Mouse (Mus musculus) neural tube, embryonic 11.5 days (tissue): ENCODE measurements around the gene Zfhx3. TPM values are rescaled to one million over a fixed set of nuclear protein-coding genes. Genes with fewer than 3 reads are reported as not detected.
A peak's percentile ranks its signal among the peaks of the same experiment; 100 is the strongest.

Experiments
- ATAC-seq: fragments of 200-750 bp; cut with Nextera tagmentation; 2 replicates; pipeline ENCODE4 v1.8.0; 2017; ENCODE audit warnings: moderate number of reproducible peaks, mild to moderate bottlenecking, moderate TSS enrichment, moderate library complexity; ENCODE audit not compliant: insufficient read depth, low FRiP score, low TSS enrichment
- DNase-seq: peaks from one replicate; pipeline ENCODE4 v3.0.0-alpha.2; 2015; ENCODE audit warnings: low spot score
- H3K27ac ChIP-seq: fragments of 300-500 bp; sonication (generic); 2 replicates; pipeline ENCODE4 v1.5.1; 2014; ENCODE audit warnings: low read depth, mild to moderate bottlenecking, low read length
- H3K27me3 ChIP-seq: fragments of 300-500 bp; sonication (generic); 2 replicates; pipeline ENCODE4 v1.6.1; 2014; ENCODE audit warnings: mild to moderate bottlenecking, low read length, mixed read lengths; ENCODE audit not compliant: control insufficient read depth, insufficient read depth
- H3K36me3 ChIP-seq: fragments of 300-500 bp; sonication (generic); 2 replicates; pipeline ENCODE4 v1.6.1; 2014; ENCODE audit warnings: mild to moderate bottlenecking, low read length, moderate library complexity, mixed read lengths; ENCODE audit not compliant: control insufficient read depth, insufficient read depth
- H3K4me1 ChIP-seq: fragments of 300-500 bp; sonication (generic); 2 replicates; pipeline ENCODE4 v1.6.1; 2014; ENCODE audit warnings: low read length, mixed read lengths; ENCODE audit not compliant: control insufficient read depth, insufficient read depth
- H3K4me2 ChIP-seq: fragments of 300-500 bp; sonication (generic); 2 replicates; pipeline ENCODE4 v1.6.1; 2014; ENCODE audit warnings: low read depth, mild to moderate bottlenecking, moderate library complexity
- H3K4me3 ChIP-seq: fragments of 300-500 bp; sonication (generic); 2 replicates; pipeline ENCODE4 v1.5.1; 2014; ENCODE audit warnings: low read depth, low read length
- H3K9ac ChIP-seq: fragments of 300-500 bp; sonication (generic); 2 replicates; pipeline ENCODE4 v1.6.1; 2014; ENCODE audit warnings: mild to moderate bottlenecking, low read length
- H3K9me3 ChIP-seq: fragments of 300-500 bp; sonication (generic); 2 replicates; pipeline ENCODE4 v1.6.1; 2016; ENCODE audit warnings: low read length; ENCODE audit not compliant: control insufficient read depth
- WGBS: fragments of 180-500 bp; shearing (Covaris S2); extraction: QIAGEN DNeasy Blood & Tissue Kit; methylation state at CpG from one replicate; pipeline ENCODE4 v1.1.7; 2014; 5-methylcytosine and 5-hydroxymethylcytosine counted together
- polyA plus RNA-seq: library from polyadenylated mRNA; unstranded; fragments of >200 nt; fragmentation: Nextera tagmentation; extraction: Ambion mirVana; gene quantifications from 2 replicates; pipeline ENCODE4 v1.2.1, GENCODE M21; 2014

Zfhx3 gene
- polyA plus RNA-seq, 1 experiment from 2014 or later = 36.2 TPM

GRCm38 (mm10) chr8:108506779-108507178, 564.3 kb downstream of the Zfhx3 start:
- Histone ChIP-seq H3K4me1 (peaks cover 6% of the 10 kb centered on the region; the same call in 1 of the 2 replicates), H3K9me3 (no peaks in the 10 kb centered on the region), H3K4me3 (no peak overlapping the region)

GRCm38 (mm10) chr8:108507769-108508168, 565.3 kb downstream of the Zfhx3 start:
- DNase-seq = no peak
- WGBS = 88% methylated on average over 3 of the region's 3 CpGs
- H3K27me3 ChIP-seq = peaks cover 23% of the 10 kb centered on the region
- no peak for ATAC-seq
- H3K4me1 ChIP-seq = peaks cover 6% of the 10 kb centered on the region; the same call in 1 of the 2 replicates
- no peak overlapping the region for H3K27ac ChIP-seq
- no peak overlapping the region for H3K4me3 ChIP-seq
- H3K36me3 ChIP-seq = no peaks in the 10 kb centered on the region
- H3K4me2 ChIP-seq = no peak overlapping the region
- H3K9ac ChIP-seq = no peak overlapping the region
- no peaks in the 10 kb centered on the region for H3K9me3 ChIP-seq

More at GRCm38 (mm10) chr8:108506779-108507178, 564.3 kb downstream of the Zfhx3 start:
- H3K27me3 ChIP-seq = peaks cover 18% of the 10 kb centered on the region
- H3K4me2 ChIP-seq = no peak overlapping the region
- DNase-seq (no peak), ATAC-seq (no peak)
- 84% methylated on average over 3 of the region's 3 CpGs for whole genome bisulfite sequencing
- H3K9ac ChIP-seq = no peak overlapping the region
- H3K36me3 ChIP-seq = no peaks in the 10 kb centered on the region
- H3K27ac ChIP-seq = no peak overlapping the region

- DNase-seq (peak; percentile 60), ATAC-seq (peak; percentile 95)
- no peak overlapping the region for H3K4me2 ChIP-seq
- H3K4me1 ChIP-seq = peaks cover 6% of the 10 kb centered on the region; the same call in 1 of the 2 replicates
- peaks cover 21% of the 10 kb centered on the region for H3K27me3 ChIP-seq
- no peaks in the 10 kb centered on the region for H3K9me3 ChIP-seq
- H3K9ac ChIP-seq = no peak overlapping the region
- no peaks in the 10 kb centered on the region for H3K36me3 ChIP-seq
- 25% methylated on average over 14 of the region's 14 CpGs for WGBS
- H3K4me3 ChIP-seq = no peak overlapping the region
- no peak overlapping the region for H3K27ac ChIP-seq
Observed at GRCm38 (mm10) chr8:108510641-108511325, 568.3 kb downstream of the Zfhx3 start.

- Histone ChIP-seq H3K36me3 (no peaks in the 10 kb centered on the region), H3K4me3 (no peak overlapping the region), H3K9me3 (no peaks in the 10 kb centered on the region), H3K4me1 (no peaks in the 10 kb centered on the region), H3K27ac (no peak overlapping the region), H3K27me3 (no peaks in the 10 kb centered on the region), H3K4me2 (no peak overlapping the region), H3K9ac (no peak overlapping the region)
- ATAC-seq (no peak), DNase-seq (no peak)
- 92% methylated on average over 7 of the region's 7 CpGs for WGBS
Observed at GRCm38 (mm10) chr8:108518116-108518515, 575.7 kb downstream of the Zfhx3 start.

- Histone ChIP-seq H3K27me3 (no peaks in the 10 kb centered on the region), H3K9ac (no peak overlapping the region), H3K9me3 (no peaks in the 10 kb centered on the region), H3K4me3 (no peak overlapping the region), H3K36me3 (no peaks in the 10 kb centered on the region), H3K4me1 (no peaks in the 10 kb centered on the region), H3K4me2 (no peak overlapping the region), H3K27ac (no peak overlapping the region)
- ATAC-seq (no peak), DNase-seq (no peak)
- 95% methylated on average over 4 of the region's 4 CpGs for WGBS
Observed at GRCm38 (mm10) chr8:108522050-108522449, 579.6 kb downstream of the Zfhx3 start.

GRCm38 (mm10) chr8:108529421-108529820, 587.0 kb downstream of the Zfhx3 start:
- DNase-seq = no peak
- 90% methylated on average over 7 of the region's 7 CpGs for WGBS
- no peaks in the 10 kb centered on the region for H3K27me3 ChIP-seq
- H3K36me3 ChIP-seq = no peaks in the 10 kb centered on the region
- H3K9me3 ChIP-seq = no peaks in the 10 kb centered on the region
- no peak overlapping the region for H3K4me2 ChIP-seq
- no peaks in the 10 kb centered on the region for H3K4me1 ChIP-seq
- H3K9ac ChIP-seq = no peak overlapping the region
- H3K27ac ChIP-seq = no peak overlapping the region
- ATAC-seq = no peak
- no peak overlapping the region for H3K4me3 ChIP-seq

- no peak for DNase-seq
- 82% methylated on average over 16 of the region's 16 CpGs for WGBS
- Histone ChIP-seq H3K4me1 (no peaks in the 10 kb centered on the region), H3K36me3 (no peaks in the 10 kb centered on the region), H3K4me2 (no peak overlapping the region), H3K4me3 (no peak overlapping the region), H3K27ac (no peak overlapping the region), H3K9me3 (no peaks in the 10 kb centered on the region), H3K27me3 (no peaks in the 10 kb centered on the region), H3K9ac (no peak overlapping the region)
- ATAC-seq = no peak
Observed at GRCm38 (mm10) chr8:108535121-108535876, 592.9 kb downstream of the Zfhx3 start.

GRCm38 (mm10) chr8:108536186-108536585, 593.7 kb downstream of the Zfhx3 start:
- H3K9me3 ChIP-seq = no peaks in the 10 kb centered on the region
- H3K36me3 ChIP-seq = no peaks in the 10 kb centered on the region
- no peaks in the 10 kb centered on the region for H3K4me1 ChIP-seq
- H3K27me3 ChIP-seq = no peaks in the 10 kb centered on the region
- H3K9ac ChIP-seq = no peak overlapping the region
- H3K27ac ChIP-seq = no peak overlapping the region
- no peak overlapping the region for H3K4me3 ChIP-seq
- H3K4me2 ChIP-seq = no peak overlapping the region
- ATAC-seq (no peak), DNase-seq (no peak)
- whole genome bisulfite sequencing = 86% methylated on average over 7 of the region's 7 CpGs
